ENCODE assay signal across 8 mouse cellular contexts in the genomic region with DNA sequence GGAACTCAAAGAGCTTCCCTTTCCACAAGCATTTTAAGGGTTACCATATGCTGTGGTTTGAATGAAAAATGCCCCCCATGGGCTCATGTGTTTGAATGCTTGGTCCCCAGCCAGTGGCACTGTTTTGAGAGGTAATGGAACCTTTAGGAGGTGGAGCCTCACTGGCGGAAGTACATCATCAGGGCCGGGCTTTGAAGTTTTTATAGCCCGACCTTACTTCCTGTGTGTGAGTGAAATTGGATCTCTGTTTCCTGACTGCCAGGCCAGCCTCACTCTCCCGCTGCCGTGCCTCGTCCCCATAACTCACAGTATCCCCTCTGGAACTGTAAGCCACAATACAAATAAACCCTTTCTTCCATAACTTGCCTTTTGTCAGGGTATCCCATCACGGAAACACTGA.
DNase-seq lines count a peak whose midpoint lies in the region; ATAC-seq and TF ChIP-seq lines count a peak whose summit lies in the region.
"Had no signal": no experiment of that assay in that cellular context is flagged by ENCODE, and none has a peak within 500 bp of the region (broad histone marks: within the 10 kb centered on the region; RNA-seq: fewer than 3 reads in every experiment).

No protein-coding gene starts in this region.

- H3K36me3 ChIP-seq in lung, embryonic 16.5 days (ENCODE audit: control insufficient read depth, insufficient read depth, low read length): peaks cover 7% of the 10 kb centered on the region
- no peaks in the 10 kb centered on the region for H3K36me3 ChIP-seq in forebrain, embryonic 11.5 days (ENCODE audit: control insufficient read depth, insufficient read depth, low read length)
- H3K36me3 ChIP-seq in limb, embryonic 14.5 days (ENCODE audit: control insufficient read depth, insufficient read depth, low read length): peaks cover 16% of the 10 kb centered on the region
- no peaks in the 10 kb centered on the region for H3K36me3 ChIP-seq in stomach, embryonic 16.5 days (ENCODE audit: control insufficient read depth, insufficient read depth, low read length)

- no peak for TF ChIP-seq POLR2A in limb, embryonic 14.5 days (IDR thresholded peaks at IDR 0.05; ENCODE audit: borderline replicate concordance, extremely low read depth, insufficient read depth, insufficient read length)

- H3K27me3 ChIP-seq in lung, embryonic 16.5 days (ENCODE audit: control insufficient read depth, insufficient read depth, low read depth, low read length): no peaks in the 10 kb centered on the region
- H3K27me3 ChIP-seq in forebrain, embryonic 11.5 days (ENCODE audit: control insufficient read depth, insufficient read depth, low read length): no peaks in the 10 kb centered on the region
- no peaks in the 10 kb centered on the region for H3K27me3 ChIP-seq in limb, embryonic 14.5 days (ENCODE audit: control insufficient read depth, insufficient read depth, low read length)
- H3K27me3 ChIP-seq in stomach, embryonic 16.5 days (ENCODE audit: control insufficient read depth, insufficient read depth, low read length): no peaks in the 10 kb centered on the region

- peaks cover 74% of the 10 kb centered on the region for H3K4me1 ChIP-seq in lung, embryonic 16.5 days (replicated peaks; ENCODE audit: control insufficient read depth, insufficient read depth, low read length)
- peaks cover 32% of the 10 kb centered on the region for H3K4me1 ChIP-seq in forebrain, embryonic 11.5 days (replicated peaks; ENCODE audit: control insufficient read depth, insufficient read depth, low read length)
- peaks cover 55% of the 10 kb centered on the region for H3K4me1 ChIP-seq in limb, embryonic 14.5 days (ENCODE audit: control insufficient read depth, insufficient read depth, low read length)
- H3K4me1 ChIP-seq in stomach, embryonic 16.5 days (ENCODE audit: control insufficient read depth, insufficient read depth, low read length): peaks cover 43% of the 10 kb centered on the region

- WGBS in lung, embryonic 16.5 days: 11% methylated on average over 7 of the region's 7 CpGs
- WGBS in forebrain, embryonic 11.5 days: 51% methylated on average over 7 of the region's 7 CpGs
- 5% methylated on average over 7 of the region's 7 CpGs for WGBS in limb, embryonic 14.5 days
- 28% methylated on average over 7 of the region's 7 CpGs for WGBS in stomach, embryonic 16.5 days

- peak overlapping the region; percentile 10; the same call in 1 of the 2 replicates for H3K4me3 ChIP-seq in lung, embryonic 16.5 days (ENCODE audit: low read length)
- no peak overlapping the region for H3K4me3 ChIP-seq in forebrain, embryonic 11.5 days (ENCODE audit: low read depth, low read length)
- peak overlapping the region; percentile 3; the same call in 1 of the 2 replicates for H3K4me3 ChIP-seq in limb, embryonic 14.5 days (replicated peaks; ENCODE audit: low read length)
- H3K4me3 ChIP-seq in stomach, embryonic 16.5 days (replicated peaks; ENCODE audit: low read length): no peak overlapping the region

- H3K27ac ChIP-seq in lung, embryonic 16.5 days (ENCODE audit: low read length): peak overlapping the region; percentile 89
- peak overlapping the region; percentile 32 for H3K27ac ChIP-seq in forebrain, embryonic 11.5 days (ENCODE audit: low read depth, low read length)
- peak overlapping the region; percentile 67 for H3K27ac ChIP-seq in limb, embryonic 14.5 days (replicated peaks; ENCODE audit: low read depth, low read length)
- peak overlapping the region; percentile 47 for H3K27ac ChIP-seq in stomach, embryonic 16.5 days (ENCODE audit: low read length)
- H3K27ac ChIP-seq: macrophage had no signal

- peak overlapping the region; percentile 17; the same call in 1 of the 2 replicates for H3K9ac ChIP-seq in lung, embryonic 16.5 days (ENCODE audit: low read length)
- peak overlapping the region; percentile 20; the same call in 1 of the 2 replicates for H3K9ac ChIP-seq in forebrain, embryonic 11.5 days (ENCODE audit: low read length)
- H3K9ac ChIP-seq in limb, embryonic 14.5 days (ENCODE audit: low read depth, low read length, severe bottlenecking): peak overlapping the region; percentile 40; the same call in 1 of the 2 replicates
- no peak overlapping the region for H3K9ac ChIP-seq in stomach, embryonic 16.5 days (ENCODE audit: low read length)

- H3K4me2 ChIP-seq in lung, embryonic 16.5 days (ENCODE audit: low read depth, low read length): peak overlapping the region; percentile 31
- no peak overlapping the region; the same call in 1 of the 2 replicates for H3K4me2 ChIP-seq in forebrain, embryonic 11.5 days (ENCODE audit: low read depth, low read length, severe bottlenecking)
- H3K4me2 ChIP-seq in limb, embryonic 14.5 days (replicated peaks; ENCODE audit: low read depth, low read length, severe bottlenecking): peak overlapping the region; percentile 41
- H3K4me2 ChIP-seq in stomach, embryonic 16.5 days (ENCODE audit: low read depth, low read length): peak overlapping the region; percentile 20; the same call in 1 of the 2 replicates

- ATAC-seq in lung, embryonic 16.5 days (ENCODE audit: low read depth): no peak
- ATAC-seq in forebrain, embryonic 11.5 days (replicated peaks; ENCODE audit: low FRiP score): no peak
- ATAC-seq in limb, embryonic 14.5 days (ENCODE audit: low FRiP score, low read depth): peak; percentile 81
- ATAC-seq in stomach, embryonic 16.5 days (ENCODE audit: insufficient read depth, low FRiP score): no peak

- H3K9me3 ChIP-seq in lung, embryonic 16.5 days (ENCODE audit: control insufficient read depth, low read length): no peaks in the 10 kb centered on the region
- no peaks in the 10 kb centered on the region for H3K9me3 ChIP-seq in forebrain, embryonic 11.5 days (ENCODE audit: control insufficient read depth, low read length)
- no peaks in the 10 kb centered on the region for H3K9me3 ChIP-seq in limb, embryonic 14.5 days (ENCODE audit: control insufficient read depth, low read length)
- H3K9me3 ChIP-seq in stomach, embryonic 16.5 days (replicated peaks; ENCODE audit: control insufficient read depth, low read length): no peaks in the 10 kb centered on the region

- no peak for DNase-seq in lung, postnatal 10 days
- no peak for DNase-seq in forebrain, embryonic 11.5 days (ENCODE audit: low spot score)
- DNase-seq in limb, embryonic 14.5 days (ENCODE audit: low spot score): peak; percentile 83
- DNase-seq in spleen, postnatal 10 days (ENCODE audit: low spot score in 2 of 2): no peak
- no peak for DNase-seq in left cerebral cortex, postnatal 25 days (ENCODE audit: low spot score in 2 of 2)

- intact Hi-C loops in left cerebral cortex, postnatal 25 days (cut with DNase I): no loop called here

Comparison
In these comparisons a context has a peak if more than half of its experiments do, and no peak if none do; other contexts are left out.
1. H3K27ac ChIP-seq: peak in every context shown above with its lines; median percentile 89 in lung, embryonic 16.5 days; 67 in limb, embryonic 14.5 days; 47 in stomach, embryonic 16.5 days; 32 in forebrain, embryonic 11.5 days.
2. H3K4me3 ChIP-seq: peak in lung, embryonic 16.5 days (single experiment) and limb, embryonic 14.5 days (single experiment); none in forebrain, embryonic 11.5 days (single experiment) and stomach, embryonic 16.5 days (single experiment).